Mouse (Mus musculus) testis, adult 2 months (tissue): ENCODE results near the gene Klhl11.

ENCODE experiments used
- CTCF ChIP-seq: fragments of 200-500 bp; IDR thresholded peaks from 2 replicates; pipeline ENCODE4 v1.5.1; 2012; ENCODE audit warnings: low read depth, mild to moderate bottlenecking, inconsistent platforms, low read length, moderate library complexity; ENCODE audit not compliant: control insufficient read depth, insufficient read depth, insufficient replicate concordance
- POLR2A ChIP-seq: fragments of 200-500 bp; IDR thresholded peaks from 2 replicates; pipeline ENCODE4 v1.6.1; 2012; ENCODE audit warnings: low read depth, mild to moderate bottlenecking, inconsistent platforms, low read length, moderate library complexity; ENCODE audit not compliant: control insufficient read depth

GRCm38 (mm10) chr11:100490951-100491350 is 18.4 kb upstream of the Klhl11 start:
- no peak for TF ChIP-seq POLR2A
- no peak for TF ChIP-seq CTCF
